Mouse (Mus musculus): ENCODE data around the gene Btbd6. TPM values are rescaled to one million over a fixed set of nuclear protein-coding genes. Genes with fewer than 3 reads are reported as not detected.
A peak's percentile ranks its signal among the peaks of the same experiment; 100 is the strongest.

Gene Btbd6
- polyA plus RNA-seq, 1 experiment, result not detected

GRCm38 (mm10) chr12:113012443-113012842 is 36.2 kb downstream of the Btbd6 start:
- TF ChIP-seq CTCF (IDR thresholded peaks at IDR 0.05; ENCODE audit: insufficient read depth, low read depth, low read length) (no peak), POLR2A (IDR thresholded peaks at IDR 0.05; ENCODE audit: insufficient read depth, low read depth, low read length) (no peak)
- H3K4me3 ChIP-seq (ENCODE audit: insufficient read depth, low read depth, low read length), result no peak overlapping the region
- H3K4me1 ChIP-seq (ENCODE audit: control insufficient read depth, insufficient read depth, low read length), result peaks cover 30% of the 10 kb centered on the region
- H3K27ac ChIP-seq (ENCODE audit: insufficient read depth, low read depth, low read length), result no peak overlapping the region
- 85% methylated on average over 5 of the region's 5 CpGs for WGBS

GRCm38 (mm10) chr12:113013021-113013491 is 36.8 kb downstream of the Btbd6 start:
- Histone ChIP-seq H3K4me1 (ENCODE audit: control insufficient read depth, insufficient read depth, low read length) (peaks cover 32% of the 10 kb centered on the region), H3K27ac (ENCODE audit: insufficient read depth, low read depth, low read length) (peak overlapping the region; percentile 82), H3K4me3 (ENCODE audit: insufficient read depth, low read depth, low read length) (no peak overlapping the region)
- TF ChIP-seq CTCF (IDR thresholded peaks at IDR 0.05; ENCODE audit: insufficient read depth, low read depth, low read length) (no peak), POLR2A (IDR thresholded peaks at IDR 0.05; ENCODE audit: insufficient read depth, low read depth, low read length) (no peak)
- 17% methylated on average over 3 of the region's 3 CpGs for WGBS

GRCm38 (mm10) chr12:113013604-113014558 is 37.6 kb downstream of the Btbd6 start, which contains the start of gene Pacs2:
Gene Pacs2 (plus strand): TSS chr12:113014508.
- Histone ChIP-seq H3K27ac (ENCODE audit: insufficient read depth, low read depth, low read length) (peak within 1 kb of the TSS; percentile 82), H3K4me1 (ENCODE audit: control insufficient read depth, insufficient read depth, low read length) (peaks cover 32% of the 10 kb centered on the region), H3K4me3 (ENCODE audit: insufficient read depth, low read depth, low read length) (peak within 1 kb of the TSS; percentile 88)
- WGBS, result 12% methylated on average over 82 of the region's 85 CpGs
- TF ChIP-seq POLR2A (IDR thresholded peaks at IDR 0.05; ENCODE audit: insufficient read depth, low read depth, low read length), result peak; percentile 97
- no peak for TF ChIP-seq CTCF (IDR thresholded peaks at IDR 0.05; ENCODE audit: insufficient read depth, low read depth, low read length)

- peak overlapping the region; percentile 38; the same call in 1 of the 2 replicates for H3K27ac ChIP-seq (ENCODE audit: insufficient read depth, low read depth, low read length)
- peak overlapping the region; percentile 88 for H3K4me3 ChIP-seq (ENCODE audit: insufficient read depth, low read depth, low read length)
- no peak for TF ChIP-seq CTCF (IDR thresholded peaks at IDR 0.05; ENCODE audit: insufficient read depth, low read depth, low read length)
- TF ChIP-seq POLR2A (IDR thresholded peaks at IDR 0.05; ENCODE audit: insufficient read depth, low read depth, low read length), result no peak
- whole genome bisulfite sequencing, result 1% methylated on average over 64 of the region's 64 CpGs
- H3K4me1 ChIP-seq (ENCODE audit: control insufficient read depth, insufficient read depth, low read length), result peaks cover 32% of the 10 kb centered on the region
Measured at GRCm38 (mm10) chr12:113014561-113015556, 38.6 kb downstream of the Btbd6 start.

GRCm38 (mm10) chr12:113015956-113016355 is 39.7 kb downstream of the Btbd6 start:
- no peak overlapping the region for H3K27ac ChIP-seq (ENCODE audit: insufficient read depth, low read depth, low read length)
- no peak overlapping the region for H3K4me3 ChIP-seq (ENCODE audit: insufficient read depth, low read depth, low read length)
- 69% methylated on average over 4 of the region's 4 CpGs for WGBS
- no peak for TF ChIP-seq CTCF (IDR thresholded peaks at IDR 0.05; ENCODE audit: insufficient read depth, low read depth, low read length)
- TF ChIP-seq POLR2A (IDR thresholded peaks at IDR 0.05; ENCODE audit: insufficient read depth, low read depth, low read length), result no peak
- H3K4me1 ChIP-seq (ENCODE audit: control insufficient read depth, insufficient read depth, low read length), result peaks cover 32% of the 10 kb centered on the region

GRCm38 (mm10) chr12:113016976-113017375 is 40.7 kb downstream of the Btbd6 start:
- H3K4me3 ChIP-seq (ENCODE audit: insufficient read depth, low read depth, low read length), result peak overlapping the region; percentile 12; the same call in 1 of the 2 replicates
- WGBS, result 27% methylated on average over 8 of the region's 8 CpGs
- TF ChIP-seq POLR2A (IDR thresholded peaks at IDR 0.05; ENCODE audit: insufficient read depth, low read depth, low read length), result no peak
- no peak for TF ChIP-seq CTCF (IDR thresholded peaks at IDR 0.05; ENCODE audit: insufficient read depth, low read depth, low read length)
- H3K4me1 ChIP-seq (ENCODE audit: control insufficient read depth, insufficient read depth, low read length), result peaks cover 32% of the 10 kb centered on the region
- no peak overlapping the region for H3K27ac ChIP-seq (ENCODE audit: insufficient read depth, low read depth, low read length)

GRCm38 (mm10) chr12:113017429-113017984 is 41.2 kb downstream of the Btbd6 start:
- 58% methylated on average over 9 of the region's 9 CpGs for WGBS
- H3K27ac ChIP-seq (ENCODE audit: insufficient read depth, low read depth, low read length), result no peak overlapping the region

GRCm38 (mm10) chr12:113018763-113019162 is 42.5 kb downstream of the Btbd6 start:
- Histone ChIP-seq H3K4me3 (ENCODE audit: insufficient read depth, low read depth, low read length) (no peak overlapping the region), H3K27ac (ENCODE audit: insufficient read depth, low read depth, low read length) (no peak overlapping the region), H3K4me1 (ENCODE audit: control insufficient read depth, insufficient read depth, low read length) (peaks cover 24% of the 10 kb centered on the region)
- 84% methylated on average over 4 of the region's 4 CpGs for WGBS
- no peak for TF ChIP-seq CTCF (IDR thresholded peaks at IDR 0.05; ENCODE audit: insufficient read depth, low read depth, low read length)
- no peak for TF ChIP-seq POLR2A (IDR thresholded peaks at IDR 0.05; ENCODE audit: insufficient read depth, low read depth, low read length)

More at GRCm38 (mm10) chr12:113017429-113017984, 41.2 kb downstream of the Btbd6 start:
- H3K4me1 ChIP-seq (ENCODE audit: control insufficient read depth, insufficient read depth, low read length), result peaks cover 32% of the 10 kb centered on the region
- no peak overlapping the region; the same call in 1 of the 2 replicates for H3K4me3 ChIP-seq (ENCODE audit: insufficient read depth, low read depth, low read length)
- TF ChIP-seq POLR2A (IDR thresholded peaks at IDR 0.05; ENCODE audit: insufficient read depth, low read depth, low read length), result no peak
